Mouse (Mus musculus): ENCODE measurements around the gene Ddr2.

DNA sequence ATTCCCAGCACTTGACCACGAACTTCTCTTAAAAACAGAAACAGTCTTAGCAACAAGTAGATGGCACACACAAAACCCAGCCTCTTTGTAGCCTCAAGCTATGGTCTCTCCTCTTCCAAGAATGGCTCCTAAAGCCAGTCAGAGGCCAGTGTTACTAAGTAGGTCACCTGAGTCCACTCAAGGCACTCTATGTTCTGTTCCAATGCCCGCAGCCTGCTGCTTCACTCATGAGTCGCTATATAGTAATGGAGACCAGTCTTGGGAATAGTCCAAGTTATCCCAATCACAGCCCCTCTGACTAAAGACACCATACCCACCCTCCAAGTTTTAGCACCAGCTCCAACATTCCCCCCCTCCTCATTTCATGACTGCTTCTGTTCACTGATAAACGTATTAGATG, 35.0 kb upstream of the Ddr2 start:
- TF ChIP-seq CTCF (IDR thresholded peaks at IDR 0.05; ENCODE audit: low read depth) = no peak
- no peak for TF ChIP-seq EP300 (IDR thresholded peaks at IDR 0.05; ENCODE audit: low read depth)

Measured in liver, postnatal 0 days (tissue).